Mouse (Mus musculus) MEL (cell line): Measurements from ENCODE around the gene Trim65. TPM values are rescaled to one million over a fixed set of nuclear protein-coding genes. Genes with fewer than 3 reads are reported as not detected.
A peak's percentile ranks its signal among the peaks of the same experiment; 100 is the strongest.

Experiments used
- DNase-seq: peaks from one replicate; pipeline ENCODE4 v3.0.0; 2011; ENCODE audit warnings: low read depth, low spot score
- H3K27ac ChIP-seq: 2 replicates; pipeline ENCODE4 v1.5.1; 2012; ENCODE audit warnings: low read depth, mild to moderate bottlenecking, control low read depth, low read length, moderate library complexity; ENCODE audit not compliant: control insufficient read depth
- H3K27me3 ChIP-seq, 2 experiments: fragments of 150-350 bp in 1 of 2; sonication (generic) in 1 of 2; 2 replicates each; pipeline ENCODE4 v1.6.1; 2012; ENCODE audit warnings: low read length in 2 of 2, mild to moderate bottlenecking in 2 of 2, improper control_type of control experiment in 1 of 2, moderate library complexity in 1 of 2; ENCODE audit not compliant: insufficient read depth in 2 of 2, control insufficient read depth in 1 of 2
- H3K36me3 ChIP-seq, 2 experiments: 2 replicates each; pipeline ENCODE4 v1.6.1; 2012 to 2014; ENCODE audit warnings: low read length in 2 of 2, improper control_type of control experiment in 1 of 2, inconsistent platforms in 1 of 2, mild to moderate bottlenecking in 1 of 2; ENCODE audit not compliant: insufficient read depth in 2 of 2, control insufficient read depth in 1 of 2
- H3K4me1 ChIP-seq, 2 experiments: fragments of 150-350 bp in 1 of 2; sonication (generic) in 1 of 2; 2 replicates each; pipeline ENCODE4 v1.6.1; 2012; ENCODE audit warnings: low read length in 2 of 2, improper control_type of control experiment in 1 of 2, mild to moderate bottlenecking in 1 of 2; ENCODE audit not compliant: insufficient read depth in 2 of 2, control insufficient read depth in 1 of 2
- H3K4me3 ChIP-seq, 2 experiments: fragments of 150-350 bp in 1 of 2; sonication (generic) in 1 of 2; 2 replicates each; pipeline ENCODE4 v1.5.1; 2012; ENCODE audit warnings: low read depth in 2 of 2, low read length in 2 of 2, mild to moderate bottlenecking in 2 of 2, moderate library complexity in 2 of 2, control low read depth in 1 of 2, improper control_type of control experiment in 1 of 2; ENCODE audit not compliant: control insufficient read depth in 1 of 2, insufficient read depth in 1 of 2
- H3K79me2 ChIP-seq: 2 replicates; pipeline ENCODE4 v1.6.1; 2012; ENCODE audit warnings: mild to moderate bottlenecking, low read length, moderate library complexity; ENCODE audit not compliant: control insufficient read depth, poor library complexity, insufficient read depth
- H3K9ac ChIP-seq: 2 replicates; pipeline ENCODE4 v1.6.1; 2012; ENCODE audit warnings: low read depth, mild to moderate bottlenecking, control low read depth, low read length, moderate library complexity; ENCODE audit not compliant: control insufficient read depth, poor library complexity, severe bottlenecking
- H3K9me3 ChIP-seq: fragments of 150-350 bp; sonication (generic); replicated peaks from 2 replicates; pipeline ENCODE4 v1.6.1; 2012; ENCODE audit warnings: mild to moderate bottlenecking, low read length, improper control_type of control experiment, moderate library complexity; ENCODE audit not compliant: insufficient read depth
- BHLHE40 ChIP-seq: IDR thresholded peaks from 2 replicates; pipeline ENCODE4 v1.6.1; 2012; ENCODE audit warnings: low read depth, mild to moderate bottlenecking, inconsistent platforms, low read length, improper control_type of control experiment, borderline replicate concordance
- CHD2 ChIP-seq: IDR thresholded peaks from 2 replicates; pipeline ENCODE4 v1.6.1; 2011; ENCODE audit warnings: low read length, improper control_type of control experiment
- CTCF ChIP-seq, 3 experiments: IDR thresholded peaks in 2 of 3; conservative IDR thresholded peaks in 1 of 3; 2 replicates each; pipeline ENCODE4 v1.5.1; 2011 to 2012; ENCODE audit warnings: low read length in 3 of 3, low read depth in 2 of 3, mild to moderate bottlenecking in 2 of 3, improper control_type of control experiment in 1 of 3, inconsistent platforms in 1 of 3, mixed read lengths in 1 of 3, moderate library complexity in 1 of 3; ENCODE audit not compliant: control insufficient read depth in 1 of 3, insufficient read depth in 1 of 3, poor library complexity in 1 of 3, severe bottlenecking in 1 of 3
- E2F4 ChIP-seq: IDR thresholded peaks from 2 replicates; pipeline ENCODE4 v1.6.1; 2011; ENCODE audit warnings: low read depth, low read length, improper control_type of control experiment, borderline replicate concordance
- ELF1 ChIP-seq: IDR thresholded peaks from 2 replicates; pipeline ENCODE4 v1.6.1; 2014; ENCODE audit warnings: low read depth, mild to moderate bottlenecking, inconsistent platforms, low read length, improper control_type of control experiment, moderate library complexity
- EP300 ChIP-seq, 2 experiments: IDR thresholded peaks; 2 replicates each; pipeline ENCODE4 v1.6.1; 2011; ENCODE audit warnings: improper control_type of control experiment in 2 of 2, low read length in 2 of 2, low read depth in 1 of 2, mild to moderate bottlenecking in 1 of 2
- ETS1 ChIP-seq: IDR thresholded peaks from 2 replicates; pipeline ENCODE4 v1.6.1; 2012; ENCODE audit warnings: low read depth, mild to moderate bottlenecking, inconsistent platforms, low read length, improper control_type of control experiment, moderate library complexity
- GABPA ChIP-seq: IDR thresholded peaks from 2 replicates; pipeline ENCODE4 v1.6.1; 2012; ENCODE audit warnings: low read depth, mild to moderate bottlenecking, inconsistent platforms, low read length, improper control_type of control experiment, moderate library complexity
- GATA1 ChIP-seq: IDR thresholded peaks from 2 replicates; pipeline ENCODE4 v1.6.1; 2011; ENCODE audit warnings: low read depth, low read length, improper control_type of control experiment
- HCFC1 ChIP-seq: IDR thresholded peaks from 2 replicates; pipeline ENCODE4 v1.6.1; 2012; ENCODE audit warnings: low read depth, mild to moderate bottlenecking, inconsistent platforms, low read length, improper control_type of control experiment, moderate library complexity
- KAT2A ChIP-seq: conservative IDR thresholded peaks from 2 replicates; pipeline ENCODE4 v1.6.1; 2012; ENCODE audit warnings: low read depth, low read length, improper control_type of control experiment, inconsistent platforms
- MAFK ChIP-seq: IDR thresholded peaks from 2 replicates; pipeline ENCODE4 v1.6.1; 2011; ENCODE audit warnings: low read depth, mild to moderate bottlenecking, low read length, improper control_type of control experiment, borderline replicate concordance
- MAX ChIP-seq: IDR thresholded peaks from 2 replicates; pipeline ENCODE4 v1.6.1; 2011; ENCODE audit warnings: low read length, improper control_type of control experiment
- MAZ ChIP-seq: IDR thresholded peaks from 2 replicates; pipeline ENCODE4 v1.6.1; 2012; ENCODE audit warnings: low read depth, mild to moderate bottlenecking, inconsistent platforms, low read length, improper control_type of control experiment
- MEF2A ChIP-seq: IDR thresholded peaks from 2 replicates; pipeline ENCODE4 v1.6.1; 2014; ENCODE audit warnings: low read depth, mild to moderate bottlenecking, inconsistent platforms, low read length, improper control_type of control experiment; ENCODE audit not compliant: poor library complexity, insufficient replicate concordance, severe bottlenecking; ENCODE audit errors: extremely low read depth
- MYB ChIP-seq: IDR thresholded peaks from 2 replicates; pipeline ENCODE4 v1.6.1; 2011; ENCODE audit warnings: mild to moderate bottlenecking, low read depth, low read length, improper control_type of control experiment
- MYC ChIP-seq: IDR thresholded peaks from 2 replicates; pipeline ENCODE4 v1.6.1; 2011; ENCODE audit warnings: low read depth, mild to moderate bottlenecking, low read length, improper control_type of control experiment, moderate library complexity
- NELFE ChIP-seq: IDR thresholded peaks from 2 replicates; pipeline ENCODE4 v1.6.1; 2011; ENCODE audit warnings: low read depth, low read length, improper control_type of control experiment
- NRF1 ChIP-seq: IDR thresholded peaks from 2 replicates; pipeline ENCODE4 v1.6.1; 2014; ENCODE audit warnings: low read depth, mild to moderate bottlenecking, inconsistent platforms, low read length, improper control_type of control experiment, moderate library complexity; ENCODE audit not compliant: poor library complexity, insufficient read depth, severe bottlenecking
- POLR2A ChIP-seq, 2 experiments: IDR thresholded peaks; 2 replicates each; pipeline ENCODE4 v1.6.1; 2011 to 2012; ENCODE audit warnings: low read length in 2 of 2, mild to moderate bottlenecking in 2 of 2, control low read depth in 1 of 2, improper control_type of control experiment in 1 of 2, low read depth in 1 of 2, moderate library complexity in 1 of 2; ENCODE audit not compliant: control insufficient read depth in 1 of 2, insufficient read depth in 1 of 2, poor library complexity in 1 of 2
- POLR2AphosphoS2 ChIP-seq: IDR thresholded peaks from 2 replicates; pipeline ENCODE4 v1.6.1; 2011; ENCODE audit warnings: low read length, improper control_type of control experiment
- POLR2AphosphoS5 ChIP-seq: IDR thresholded peaks from 2 replicates; pipeline ENCODE4 v1.6.1; 2012; ENCODE audit warnings: low read depth, borderline replicate concordance, mild to moderate bottlenecking, inconsistent platforms, low read length, moderate library complexity, mixed read lengths
- RAD21 ChIP-seq: IDR thresholded peaks from 2 replicates; pipeline ENCODE4 v1.6.1; 2011; ENCODE audit warnings: mild to moderate bottlenecking, low read depth, low read length, improper control_type of control experiment
- RCOR1 ChIP-seq: IDR thresholded peaks from 2 replicates; pipeline ENCODE4 v1.6.1; 2012; ENCODE audit warnings: low read depth, mild to moderate bottlenecking, inconsistent platforms, low read length, improper control_type of control experiment
- SIN3A ChIP-seq: IDR thresholded peaks from 2 replicates; pipeline ENCODE4 v1.6.1; 2012; ENCODE audit warnings: low read length, improper control_type of control experiment, inconsistent platforms
- SMC3 ChIP-seq: IDR thresholded peaks from 2 replicates; pipeline ENCODE4 v1.6.1; 2011; ENCODE audit warnings: low read depth, low read length, improper control_type of control experiment
- TAL1 ChIP-seq: IDR thresholded peaks from 2 replicates; pipeline ENCODE4 v1.6.1; 2012; ENCODE audit warnings: mild to moderate bottlenecking, inconsistent platforms, low read length, moderate library complexity, mixed read lengths
- TBP ChIP-seq: IDR thresholded peaks from 2 replicates; pipeline ENCODE4 v1.8.0; 2011; ENCODE audit warnings: low read depth, low read length, improper control_type of control experiment
- TCF12 ChIP-seq: IDR thresholded peaks from 2 replicates; pipeline ENCODE4 v1.6.1; 2014; ENCODE audit warnings: low read depth, mild to moderate bottlenecking, inconsistent platforms, low read length, improper control_type of control experiment, moderate library complexity
- UBTF ChIP-seq: IDR thresholded peaks from 2 replicates; pipeline ENCODE4 v1.6.1; 2012; ENCODE audit warnings: low read depth, mild to moderate bottlenecking, inconsistent platforms, low read length, improper control_type of control experiment, moderate library complexity, borderline replicate concordance; ENCODE audit not compliant: insufficient read depth
- USF1 ChIP-seq: IDR thresholded peaks from 2 replicates; pipeline ENCODE4 v1.6.1; 2014; ENCODE audit warnings: low read depth, mild to moderate bottlenecking, inconsistent platforms, low read length, improper control_type of control experiment, moderate library complexity
- USF2 ChIP-seq, 2 experiments: IDR thresholded peaks; 2 replicates each; pipeline ENCODE4 v1.6.1; 2011 to 2012; ENCODE audit warnings: improper control_type of control experiment in 2 of 2, low read length in 2 of 2, borderline replicate concordance in 1 of 2, inconsistent platforms in 1 of 2, low read depth in 1 of 2, mild to moderate bottlenecking in 1 of 2; ENCODE audit not compliant: insufficient read depth in 1 of 2
- ZMIZ1 ChIP-seq: IDR thresholded peaks from 2 replicates; pipeline ENCODE4 v1.6.1; 2012; ENCODE audit warnings: low read depth, mild to moderate bottlenecking, inconsistent platforms, low read length, improper control_type of control experiment, moderate library complexity
- ZNF384 ChIP-seq: IDR thresholded peaks from 2 replicates; pipeline ENCODE4 v1.6.1; 2012; ENCODE audit warnings: low read depth, mild to moderate bottlenecking, inconsistent platforms, low read length, improper control_type of control experiment
- polyA plus RNA-seq, 2 experiments: library from polyadenylated mRNA; stranded (reverse) in 1 of 2; unstranded in 1 of 2; fragments of >175 nt in 1 of 2; fragments of >200 nt in 1 of 2; gene quantifications; 2 replicates each; pipeline versions ENCODE4 v1.2.1 to v1.2.4; 2012; ENCODE audit warnings: low replicate concordance in 2 of 2, low read depth in 1 of 2; ENCODE audit not compliant: insufficient read length in 2 of 2, insufficient read depth in 1 of 2, missing spikeins in 1 of 2
- total RNA-seq: library from RNA; depleted of rRNA; stranded (reverse); fragments of 300-350 nt; gene quantifications from 2 replicates; pipeline ENCODE4 v1.2.3, GENCODE M21; 2012

Trim65 gene
- total and polyA plus RNA-seq, 3 experiments = 8.8 to 10.7 TPM; not detected in 1

DNA sequence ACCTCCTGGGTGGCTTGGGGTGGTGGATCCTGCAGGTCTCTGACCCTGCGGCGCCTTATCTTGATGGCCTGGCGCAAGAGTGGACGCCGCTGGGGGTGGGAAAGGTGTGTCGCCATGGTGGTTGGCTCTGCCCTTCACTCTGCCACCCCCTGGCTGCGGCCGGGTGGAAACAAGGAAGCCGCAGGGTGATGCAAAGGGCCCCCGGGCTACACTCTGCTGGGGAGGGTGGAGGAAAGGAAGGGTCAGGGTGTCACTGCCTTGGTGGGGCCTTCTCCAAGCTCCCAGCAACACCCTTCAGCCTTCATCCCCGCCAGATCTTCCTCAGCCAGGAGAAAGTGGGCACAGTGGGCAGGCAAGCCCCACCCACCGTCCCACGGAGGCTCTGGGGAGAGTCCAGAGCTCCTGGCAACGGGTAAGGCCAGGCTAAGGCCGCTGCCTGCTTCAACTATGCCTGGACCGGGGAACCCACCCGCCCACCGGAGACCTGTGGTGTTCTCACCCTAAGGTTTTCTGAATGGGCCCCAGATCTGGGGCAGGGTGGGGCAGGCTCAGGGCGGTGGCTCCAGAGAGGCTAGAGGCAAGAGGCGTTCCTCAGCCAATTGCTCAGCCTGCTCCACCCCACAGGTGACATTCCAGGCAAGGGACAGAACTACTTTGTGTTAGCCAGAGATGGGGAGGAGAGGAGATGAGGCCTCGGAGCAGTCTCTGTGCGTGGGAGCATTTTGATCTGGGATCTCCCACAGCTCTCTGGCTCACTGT, 53.3 kb downstream of the Trim65 start, which contains the start of gene Unc13d:
TSS of gene Unc13d (minus strand) at position 516 of the 759 bp plus-strand sequence.
- Histone ChIP-seq H3K36me3 (peaks cover 0 to 20% of the 10 kb centered on the region in 2 experiments; a peak in 2 of 4 replicates), H3K4me1 (peaks cover 11 to 21% of the 10 kb centered on the region in 2 experiments), H3K27ac (peak within 1 kb of the TSS; percentile 97), H3K9me3 (no peaks in the 10 kb centered on the region), H3K4me3 (peak within 1 kb of the TSS; percentile 59 to 78), H3K9ac (peak within 1 kb of the TSS; percentile 94), H3K27me3 (no peaks in the 10 kb centered on the region), H3K79me2 (peaks cover 21% of the 10 kb centered on the region)
- peak; percentile 85 for DNase-seq
- TF ChIP-seq CTCF (IDR thresholded peaks at IDR 0.05 in 2 of 3, conservative IDR thresholded peaks at IDR 0.05 in 1 of 3; ENCODE audit: control insufficient read depth in 1 of 3, insufficient read depth in 1 of 3, low read depth in 2 of 3, low read length in 3 of 3, poor library complexity in 1 of 3, severe bottlenecking in 1 of 3) = peak in 2 of 3 experiments; percentile 34 to 44; a peak in 3 of 6 replicates
- TF ChIP-seq TBP = no peak; the same call in 1 of the 2 replicates
- TF ChIP-seq RCOR1 = no peak
- no peak for TF ChIP-seq MAFK
- TF ChIP-seq E2F4 = no peak
- TF ChIP-seq SIN3A = peak; percentile 41; the same call in 1 of the 2 replicates
- TF ChIP-seq MYC = no peak
- TF ChIP-seq NELFE = peak; percentile 23; the same call in 1 of the 2 replicates
- no peak for TF ChIP-seq ZNF384
- TF ChIP-seq ZMIZ1 = peak; percentile 76; the same call in 1 of the 2 replicates
- no peak for TF ChIP-seq CHD2
- peak; percentile 29; the same call in 1 of the 2 replicates for TF ChIP-seq MAZ
- TF ChIP-seq BHLHE40 = peak; percentile 35; the same call in 1 of the 2 replicates
- TF ChIP-seq ETS1 = 0 out of 2 replicates have a peak, but pooled peaks have one; percentile 39
- TF ChIP-seq SMC3 = no peak; the same call in 1 of the 2 replicates
- TF ChIP-seq ELF1 = peak; percentile 64
- no peak; the same call in 1 of the 2 replicates for TF ChIP-seq MAX
- TF ChIP-seq NRF1 = peak; percentile 29; the same call in 1 of the 2 replicates
- no peak for TF ChIP-seq RAD21
- 0 out of 2 replicates have a peak, but pooled peaks have one; percentile 29 for TF ChIP-seq MEF2A
- peak in 1 of 2 experiments; percentile 67; a peak in 2 of 4 replicates for TF ChIP-seq POLR2A (IDR thresholded peaks at IDR 0.05; ENCODE audit: control insufficient read depth in 1 of 2, insufficient read depth in 1 of 2, low read depth in 1 of 2, low read length in 2 of 2, poor library complexity in 1 of 2)
- TF ChIP-seq EP300 (IDR thresholded peaks at IDR 0.05; ENCODE audit: low read depth in 1 of 2, low read length in 2 of 2) = 0 out of 4 replicates have a peak, but pooled peaks of 1 of the 2 experiments have one; percentile 35
- TF ChIP-seq GABPA = no peak
- no peak for TF ChIP-seq USF2 (IDR thresholded peaks at IDR 0.05; ENCODE audit: borderline replicate concordance in 1 of 2, insufficient read depth in 1 of 2, low read depth in 1 of 2, low read length in 2 of 2)
- 0 out of 2 replicates have a peak, but pooled peaks have one; percentile 41 for TF ChIP-seq USF1
- no peak for TF ChIP-seq GATA1
- TF ChIP-seq POLR2AphosphoS5 = no peak
- peak; percentile 58 for TF ChIP-seq POLR2AphosphoS2
- TF ChIP-seq HCFC1 = no peak; the same call in 1 of the 2 replicates
- no peak for TF ChIP-seq TAL1
- TF ChIP-seq MYB = no peak
- no peak for TF ChIP-seq KAT2A
- peak; percentile 39; the same call in 1 of the 2 replicates for TF ChIP-seq TCF12
- no peak for TF ChIP-seq UBTF
